Mouse (Mus musculus) embryo, embryonic 10.5 days (tissue): ENCODE results near the gene Mocs1.

Experiments used
- DNase-seq: peaks from one replicate; pipeline ENCODE4 v3.0.0-alpha.2; 2015; ENCODE audit warnings: low spot score

Mocs1 gene

GRCm38 (mm10) chr17:49428239-49428688 lies at the start of gene Mocs1:
Mocs1 (plus strand) TSS chr17:49428362.
- DNase-seq, result peak; percentile 97

- DNase-seq, result no peak
Observed at GRCm38 (mm10) chr17:49379645-49380044, 48.5 kb upstream of the Mocs1 start.

GRCm38 (mm10) chr17:49384217-49384943 lies 43.8 kb upstream of the Mocs1 start:
- peak; percentile 4 for DNase-seq

- no peak for DNase-seq
Observed at GRCm38 (mm10) chr17:49387741-49388140, 40.4 kb upstream of the Mocs1 start.

- no peak for DNase-seq
Observed at GRCm38 (mm10) chr17:49392751-49393150, 35.4 kb upstream of the Mocs1 start.

- DNase-seq, result peak; percentile 15
Observed at GRCm38 (mm10) chr17:49394836-49395235, 33.3 kb upstream of the Mocs1 start.

GRCm38 (mm10) chr17:49399605-49400004 lies 28.6 kb upstream of the Mocs1 start:
- DNase-seq, result no peak

GRCm38 (mm10) chr17:49400130-49400529 lies 28.0 kb upstream of the Mocs1 start:
- peak; percentile 90 for DNase-seq

GRCm38 (mm10) chr17:49403151-49403550 lies 25.0 kb upstream of the Mocs1 start:
- no peak for DNase-seq

- DNase-seq, result no peak
Observed at GRCm38 (mm10) chr17:49405927-49406326, 22.2 kb upstream of the Mocs1 start.

- no peak for DNase-seq
Observed at GRCm38 (mm10) chr17:49412974-49413373, 15.2 kb upstream of the Mocs1 start.

- peak; percentile 43 for DNase-seq
Observed at GRCm38 (mm10) chr17:49413554-49413953, 14.6 kb upstream of the Mocs1 start.

- DNase-seq, result no peak
Observed at GRCm38 (mm10) chr17:49416228-49416627, 11.9 kb upstream of the Mocs1 start.

- DNase-seq, result no peak
Observed at GRCm38 (mm10) chr17:49419813-49420212, 8.3 kb upstream of the Mocs1 start.

GRCm38 (mm10) chr17:49422286-49423066 lies 5.7 kb upstream of the Mocs1 start:
- no peak for DNase-seq

GRCm38 (mm10) chr17:49423067-49423325 lies 5.2 kb upstream of the Mocs1 start:
- DNase-seq, result no peak

- no peak for DNase-seq
Observed at GRCm38 (mm10) chr17:49423872-49424271, 4.3 kb upstream of the Mocs1 start.

- DNase-seq, result peak; percentile 51
Observed at GRCm38 (mm10) chr17:49427631-49428238, 427 bp upstream of the Mocs1 start.

GRCm38 (mm10) chr17:49428751-49429415 lies 721 bp downstream of the Mocs1 start:
- DNase-seq, result no peak

GRCm38 (mm10) chr17:49429471-49430129 lies 1.4 kb downstream of the Mocs1 start:
- no peak for DNase-seq

- no peak for DNase-seq
Observed at GRCm38 (mm10) chr17:49430136-49430535, 2.0 kb downstream of the Mocs1 start.

GRCm38 (mm10) chr17:49431176-49431575 lies 3.0 kb downstream of the Mocs1 start:
- DNase-seq, result no peak
